Mouse (Mus musculus): ENCODE measurements around the gene Rbms2. TPM values are rescaled to one million over a fixed set of nuclear protein-coding genes. Genes with fewer than 3 reads are reported as not detected.

Gene Rbms2
- polyA plus RNA-seq, 1 experiment from 2014 or later, result 39.0 TPM

- ATAC-seq (ENCODE audit: low FRiP score, low read depth), result peak; percentile 2; the same call in 1 of the 2 replicates
- Histone ChIP-seq H3K4me2 (replicated peaks) (peak overlapping the region; percentile 92), H3K27me3 (no peaks in the 10 kb centered on the region), H3K4me3 (peak overlapping the region; percentile 99), H3K9me3 (no peaks in the 10 kb centered on the region), H3K36me3 (peaks cover 45% of the 10 kb centered on the region), H3K27ac (peak overlapping the region; percentile 79; the same call in 1 of the 2 replicates), H3K4me1 (peaks cover 20% of the 10 kb centered on the region), H3K9ac (peak overlapping the region; percentile 98)
- WGBS, result under 1% methylated on average over 22 of the region's 22 CpGs
Measured at GRCm38 (mm10) chr10:128083688-128084087, 96.4 kb downstream of the Rbms2 start.

GRCm38 (mm10) chr10:128082880-128083421 is 97.1 kb downstream of the Rbms2 start, which contains the start of gene Atp5b:
TSS of gene Atp5b (plus strand) at chr10:128083273.
- H3K9ac ChIP-seq, result peak within 1 kb of the TSS; percentile 98

GRCm38 (mm10) chr10:128082477-128082808 is 97.7 kb downstream of the Rbms2 start:
- H3K4me1 ChIP-seq, result peaks cover 20% of the 10 kb centered on the region
- H3K36me3 ChIP-seq, result peaks cover 40% of the 10 kb centered on the region
- H3K9me3 ChIP-seq, result no peaks in the 10 kb centered on the region
- ATAC-seq (ENCODE audit: low FRiP score, low read depth), result no peak
- peak overlapping the region; percentile 76 for H3K9ac ChIP-seq
- peak overlapping the region; percentile 99 for H3K4me3 ChIP-seq
- H3K27me3 ChIP-seq, result no peaks in the 10 kb centered on the region
- WGBS, result 18% methylated on average over 9 of the region's 9 CpGs
- peak overlapping the region; percentile 48; the same call in 1 of the 2 replicates for H3K27ac ChIP-seq
- peak overlapping the region; percentile 74 for H3K4me2 ChIP-seq (replicated peaks)

More at GRCm38 (mm10) chr10:128082880-128083421, 97.1 kb downstream of the Rbms2 start, which contains the start of gene Atp5b:
- ATAC-seq (ENCODE audit: low FRiP score, low read depth), result peak; percentile 98
- H3K4me2 ChIP-seq (replicated peaks), result peak within 1 kb of the TSS; percentile 92
- peak within 1 kb of the TSS; percentile 79; the same call in 1 of the 2 replicates for H3K27ac ChIP-seq
- H3K36me3 ChIP-seq, result peaks cover 40% of the 10 kb centered on the region
- no peaks in the 10 kb centered on the region for H3K9me3 ChIP-seq
- no peaks in the 10 kb centered on the region for H3K27me3 ChIP-seq
- peak within 1 kb of the TSS; percentile 99 for H3K4me3 ChIP-seq
- H3K4me1 ChIP-seq, result peaks cover 20% of the 10 kb centered on the region
- under 1% methylated on average over 34 of the region's 34 CpGs for WGBS

GRCm38 (mm10) chr10:128081807-128082476 is 98.2 kb downstream of the Rbms2 start:
- ATAC-seq (ENCODE audit: low FRiP score, low read depth), result no peak

More at GRCm38 (mm10) chr10:128081807-128082476, 98.2 kb downstream of the Rbms2 start:
- H3K36me3 ChIP-seq, result peaks cover 40% of the 10 kb centered on the region
- H3K27ac ChIP-seq, result no peak overlapping the region
- WGBS, result 66% methylated on average over 6 of the region's 6 CpGs
- peak overlapping the region; percentile 74 for H3K4me2 ChIP-seq (replicated peaks)
- H3K4me3 ChIP-seq, result peak overlapping the region; percentile 99
- no peaks in the 10 kb centered on the region for H3K27me3 ChIP-seq
- H3K9ac ChIP-seq, result peak overlapping the region; percentile 76
- peaks cover 20% of the 10 kb centered on the region for H3K4me1 ChIP-seq
- H3K9me3 ChIP-seq, result no peaks in the 10 kb centered on the region

MicroRNAs within 50 kb of the gene (microRNA counts, 519-probe panel; counts per million panel counts)
- microRNA mmu-miR-677, result not detected

Small RNAs within 50 kb of the gene (microRNA-seq; reads per million reads assigned to microRNA genes)
- 11.0 reads per million, percentile 29 among the genes with 10 or more reads in this experiment for gene Mir677

Other genes starting within 250 kb of the Rbms2 start
- gene Hsd17b6, start 172.7 kb downstream of the Rbms2 start, polyA plus RNA-seq (2015; fragmentation: Nextera tagmentation; extraction: Ambion mirVana), result not detected in 2 replicates
- 93.3 and 96.1 TPM in 2 replicates for gene Prim1, start 165.1 kb downstream of the Rbms2 start, polyA plus RNA-seq (2015; fragmentation: Nextera tagmentation; extraction: Ambion mirVana)
- 797 and 826 TPM in 2 replicates for gene Naca, start 144.7 kb downstream of the Rbms2 start, polyA plus RNA-seq (2015; fragmentation: Nextera tagmentation; extraction: Ambion mirVana)
- 564 and 574 TPM in 2 replicates for gene Ptges3, start 121.3 kb downstream of the Rbms2 start, polyA plus RNA-seq (2015; fragmentation: Nextera tagmentation; extraction: Ambion mirVana)
- 1,947 and 1,954 TPM in 2 replicates for gene Atp5b, start 97.0 kb downstream of the Rbms2 start, polyA plus RNA-seq (2015; fragmentation: Nextera tagmentation; extraction: Ambion mirVana)
- gene Baz2a, start 88.7 kb downstream of the Rbms2 start, polyA plus RNA-seq (2015; fragmentation: Nextera tagmentation; extraction: Ambion mirVana), result 9.0 and 10.5 TPM in 2 replicates
- gene Gls2, start 14.2 kb upstream of the Rbms2 start, polyA plus RNA-seq (2015; fragmentation: Nextera tagmentation; extraction: Ambion mirVana), result 1.8 and 2.5 TPM in 2 replicates
- gene Spryd4, start 31.5 kb upstream of the Rbms2 start, polyA plus RNA-seq (2015; fragmentation: Nextera tagmentation; extraction: Ambion mirVana), result 34.5 and 35.2 TPM in 2 replicates
- gene Mip, start 45.5 kb upstream of the Rbms2 start, polyA plus RNA-seq (2015; fragmentation: Nextera tagmentation; extraction: Ambion mirVana), result 0.45 and 0.57 TPM in 2 replicates
- gene Timeless, start 51.8 kb upstream of the Rbms2 start, polyA plus RNA-seq (2015; fragmentation: Nextera tagmentation; extraction: Ambion mirVana), result 75.7 and 76.4 TPM in 2 replicates
- 0.27 and 0.63 TPM in 2 replicates for gene Apon, start 73.8 kb upstream of the Rbms2 start, polyA plus RNA-seq (2015; fragmentation: Nextera tagmentation; extraction: Ambion mirVana)
- not detected in 2 replicates for gene Apof, start 88.4 kb upstream of the Rbms2 start, polyA plus RNA-seq (2015; fragmentation: Nextera tagmentation; extraction: Ambion mirVana)
- 14.6 and 16.6 TPM in 2 replicates for gene Stat2, start 90.3 kb upstream of the Rbms2 start, polyA plus RNA-seq (2015; fragmentation: Nextera tagmentation; extraction: Ambion mirVana)
- 0.18 TPM in 1 of 2 replicates, not detected in the other for gene Il23a, start 118.5 kb upstream of the Rbms2 start, polyA plus RNA-seq (2015; fragmentation: Nextera tagmentation; extraction: Ambion mirVana)
- 33.6 and 35.2 TPM in 2 replicates for gene Pan2, start 123.0 kb upstream of the Rbms2 start, polyA plus RNA-seq (2015; fragmentation: Nextera tagmentation; extraction: Ambion mirVana)
- gene Cnpy2, start 142.2 kb upstream of the Rbms2 start, polyA plus RNA-seq (2015; fragmentation: Nextera tagmentation; extraction: Ambion mirVana), result 390 and 394 TPM in 2 replicates
- 167 and 176 TPM in 2 replicates for gene Cs, start 157.4 kb upstream of the Rbms2 start, polyA plus RNA-seq (2015; fragmentation: Nextera tagmentation; extraction: Ambion mirVana)
- gene Coq10a, start 188.7 kb upstream of the Rbms2 start, polyA plus RNA-seq (2015; fragmentation: Nextera tagmentation; extraction: Ambion mirVana), result 14.8 and 15.3 TPM in 2 replicates
- 11.7 and 12.9 TPM in 2 replicates for gene Ankrd52, start 196.8 kb upstream of the Rbms2 start, polyA plus RNA-seq (2015; fragmentation: Nextera tagmentation; extraction: Ambion mirVana)
- gene Slc39a5, start 220.9 kb upstream of the Rbms2 start, polyA plus RNA-seq (2015; fragmentation: Nextera tagmentation; extraction: Ambion mirVana), result 0.28 and 0.38 TPM in 2 replicates
- 60.6 and 61.4 TPM in 2 replicates for gene Nabp2, start 231.2 kb upstream of the Rbms2 start, polyA plus RNA-seq (2015; fragmentation: Nextera tagmentation; extraction: Ambion mirVana)
- gene Rnf41, start 231.4 kb upstream of the Rbms2 start, polyA plus RNA-seq (2015; fragmentation: Nextera tagmentation; extraction: Ambion mirVana), result 42.3 and 43.3 TPM in 2 replicates